Mouse (Mus musculus): ENCODE data around the gene Olfr339.
"Not testable (repeated sequence)": the region's sequence is repeated elsewhere in the genome, so short reads cannot be mapped to it uniquely, and the experiment has no call there.

DNA sequence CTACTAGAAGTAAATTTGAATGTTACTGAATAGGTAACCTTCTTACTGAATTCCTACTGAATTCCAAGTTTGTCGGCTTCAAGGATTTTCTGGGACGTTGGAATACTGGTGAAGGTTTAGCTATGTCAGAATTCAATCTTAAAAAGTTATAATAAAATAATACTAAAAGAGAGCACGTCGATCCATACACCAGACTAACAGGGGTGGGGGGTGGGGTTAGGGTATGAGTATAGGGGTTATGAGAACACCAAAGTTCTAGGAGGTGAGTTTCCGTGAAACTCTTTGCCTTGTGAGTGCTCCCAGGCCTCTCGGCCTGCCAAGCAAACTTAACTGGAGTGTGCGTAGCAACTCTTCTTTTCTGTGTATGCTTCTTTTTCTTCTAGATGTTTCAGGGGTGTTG lies 3.2 kb upstream of the Olfr339 start:
- TF ChIP-seq POLR2AphosphoS2 (IDR thresholded peaks at IDR 0.05; ENCODE audit: low read depth, low read length); EP300 (IDR thresholded peaks at IDR 0.05; ENCODE audit: low read length); ETS1 (conservative IDR thresholded peaks at IDR 0.05; ENCODE audit: low read depth, low read length); CTCF (conservative IDR thresholded peaks at IDR 0.05 in 1 of 2, IDR thresholded peaks at IDR 0.05 in 1 of 2; ENCODE audit: low read depth in 2 of 2, low read length in 2 of 2); TCF12 (IDR thresholded peaks at IDR 0.05; ENCODE audit: low read depth, low read length); HCFC1 (IDR thresholded peaks at IDR 0.05; ENCODE audit: low read depth, low read length); RCOR1 (conservative IDR thresholded peaks at IDR 0.05; ENCODE audit: low read depth, low read length); POLR2A (IDR thresholded peaks at IDR 0.05; ENCODE audit: low read depth, low read length); ZNF384 (IDR thresholded peaks at IDR 0.05; ENCODE audit: low read depth, low read length); ZKSCAN1 (IDR thresholded peaks at IDR 0.05; ENCODE audit: borderline replicate concordance, low read depth, low read length): not testable (repeated sequence)
